Mouse (Mus musculus): ENCODE measurements around the gene Cpsf6. TPM values are rescaled to one million over a fixed set of nuclear protein-coding genes. Genes with fewer than 3 reads are reported as not detected.

The Cpsf6 gene
- 119 and 137 TPM in 2 replicates for polyA plus RNA-seq (2012; rRNA removed)
- 144 and 153 TPM in 2 replicates for polyA plus RNA-seq (2014; fragmentation: Nextera tagmentation; extraction: Ambion mirVana)

DNA sequence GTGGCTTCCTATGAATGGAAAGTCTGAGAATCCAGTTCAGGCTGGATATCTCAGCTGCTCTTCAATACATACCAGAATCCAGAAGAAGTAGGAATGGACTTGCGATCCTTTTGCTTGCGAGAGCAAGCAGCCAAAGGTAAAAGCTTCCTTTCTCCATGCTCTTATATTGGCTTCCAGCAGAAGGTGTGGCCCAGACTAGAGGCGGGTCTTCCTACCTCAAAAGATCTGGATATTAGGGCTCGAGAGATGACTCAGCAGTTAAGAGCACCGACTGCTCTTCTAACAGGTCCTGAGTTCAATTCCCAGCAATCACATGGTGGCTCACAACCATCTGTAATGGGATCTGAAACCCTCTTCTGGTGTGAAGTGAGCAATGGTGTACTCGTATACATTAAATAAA lies at the start of gene Cpsf6:
TSS of gene Cpsf6 (minus strand) at position 108 of the 400 bp plus-strand sequence.
- WGBS = 82% methylated on average over 6 of the region's 6 CpGs
- Histone ChIP-seq H3K4me3 (replicated peaks; ENCODE audit: low read length) (no peak within 1 kb of the TSS), H3K27ac (replicated peaks; ENCODE audit: low read depth, low read length) (no peak within 1 kb of the TSS), H3K36me3 (ENCODE audit: control insufficient read depth, insufficient read depth, low read length) (no peaks in the 10 kb centered on the region), H3K4me1 (ENCODE audit: control insufficient read depth, insufficient read depth, low read length) (peaks cover 4% of the 10 kb centered on the region; the same call in 1 of the 2 replicates), H3K9me3 (ENCODE audit: control insufficient read depth, low read length) (no peaks in the 10 kb centered on the region), H3K4me2 (replicated peaks; ENCODE audit: low read depth, low read length, severe bottlenecking) (no peak within 1 kb of the TSS), H3K9ac (ENCODE audit: low read depth, low read length, severe bottlenecking) (no peak within 1 kb of the TSS), H3K27me3 (ENCODE audit: control insufficient read depth, insufficient read depth, low read length) (no peaks in the 10 kb centered on the region)
- no peak for ATAC-seq (ENCODE audit: low FRiP score, low read depth)
- TF ChIP-seq POLR2A (IDR thresholded peaks at IDR 0.05; ENCODE audit: borderline replicate concordance, extremely low read depth, insufficient read depth, insufficient read length) = no peak
- no peak for DNase-seq (ENCODE audit: low spot score)

DNA sequence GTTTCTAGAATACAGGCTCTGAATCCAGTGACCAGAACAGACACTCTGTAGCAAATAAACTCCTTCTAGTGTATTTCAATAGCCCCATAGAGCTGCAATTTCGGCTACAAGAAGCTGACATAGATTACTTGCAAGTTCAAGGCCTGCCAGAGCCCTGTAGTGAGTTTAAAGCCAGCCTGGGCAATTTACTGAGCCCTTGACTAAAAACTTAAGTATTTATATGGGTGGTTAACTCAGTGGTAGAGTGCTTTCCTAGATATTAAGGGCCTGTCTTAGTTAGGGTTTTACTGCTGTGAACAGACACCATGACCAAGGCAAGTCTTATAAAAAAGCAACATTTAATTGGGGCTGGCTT lies 46.8 kb upstream of the Cpsf6 start:
- 86% methylated on average over 1 of the region's 1 CpGs for WGBS

DNA sequence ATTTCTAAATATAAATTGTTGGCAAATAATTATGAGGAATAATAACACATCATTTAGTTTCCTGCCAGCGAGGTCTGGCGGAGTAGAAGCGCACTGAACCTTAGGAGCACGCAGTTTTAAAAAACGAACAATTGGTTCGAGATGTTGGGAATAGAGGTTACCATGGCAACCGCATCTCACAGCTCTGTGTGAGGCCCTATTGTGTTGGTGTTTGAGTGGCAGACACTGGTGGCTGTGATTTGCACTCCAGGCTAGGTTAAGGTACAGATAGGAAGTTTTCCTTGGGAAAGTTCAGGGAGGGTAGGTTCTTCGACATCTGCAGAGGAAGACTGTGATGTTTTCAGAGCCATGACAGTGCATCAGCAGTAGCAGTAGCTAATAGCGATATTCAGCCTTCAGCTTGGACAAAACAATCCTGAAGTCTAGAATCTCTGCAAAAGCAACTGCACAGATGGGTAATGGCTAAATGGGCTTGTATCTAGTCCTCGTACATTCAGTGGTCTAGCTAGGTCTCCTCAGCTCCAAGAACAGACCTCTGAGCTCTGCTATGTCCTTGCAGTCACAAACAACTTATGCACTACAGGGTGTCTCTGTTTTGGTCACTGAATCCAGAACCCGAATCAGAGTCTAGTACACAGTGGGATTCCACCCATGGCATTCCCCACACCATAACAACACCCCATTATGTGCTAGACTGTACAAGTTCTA lies 46.2 kb upstream of the Cpsf6 start:
- H3K4me1 ChIP-seq (ENCODE audit: control insufficient read depth, insufficient read depth, low read length) = no peaks in the 10 kb centered on the region
- H3K9ac ChIP-seq (ENCODE audit: low read depth, low read length, severe bottlenecking) = no peak overlapping the region
- 57% methylated on average over 11 of the region's 11 CpGs for WGBS
- no peak for TF ChIP-seq POLR2A (IDR thresholded peaks at IDR 0.05; ENCODE audit: borderline replicate concordance, extremely low read depth, insufficient read depth, insufficient read length)
- H3K27ac ChIP-seq (replicated peaks; ENCODE audit: low read depth, low read length) = no peak overlapping the region
- no peak overlapping the region for H3K4me3 ChIP-seq (replicated peaks; ENCODE audit: low read length)
- H3K27me3 ChIP-seq (ENCODE audit: control insufficient read depth, insufficient read depth, low read length) = no peaks in the 10 kb centered on the region
- H3K9me3 ChIP-seq (ENCODE audit: control insufficient read depth, low read length) = no peaks in the 10 kb centered on the region
- ATAC-seq (ENCODE audit: low FRiP score, low read depth) = no peak
- H3K4me2 ChIP-seq (replicated peaks; ENCODE audit: low read depth, low read length, severe bottlenecking) = no peak overlapping the region
- no peaks in the 10 kb centered on the region for H3K36me3 ChIP-seq (ENCODE audit: control insufficient read depth, insufficient read depth, low read length)
- no peak for DNase-seq (ENCODE audit: low spot score)

More for the DNA sequence above, 46.8 kb upstream of the Cpsf6 start:
- H3K36me3 ChIP-seq (ENCODE audit: control insufficient read depth, insufficient read depth, low read length) = no peaks in the 10 kb centered on the region
- H3K4me2 ChIP-seq (replicated peaks; ENCODE audit: low read depth, low read length, severe bottlenecking) = no peak overlapping the region
- no peak overlapping the region for H3K4me3 ChIP-seq (replicated peaks; ENCODE audit: low read length)
- H3K9me3 ChIP-seq (ENCODE audit: control insufficient read depth, low read length) = no peaks in the 10 kb centered on the region
- H3K27ac ChIP-seq (replicated peaks; ENCODE audit: low read depth, low read length) = no peak overlapping the region
- no peak for ATAC-seq (ENCODE audit: low FRiP score, low read depth)
- no peak for DNase-seq (ENCODE audit: low spot score)
- TF ChIP-seq POLR2A (IDR thresholded peaks at IDR 0.05; ENCODE audit: borderline replicate concordance, extremely low read depth, insufficient read depth, insufficient read length) = no peak
- no peaks in the 10 kb centered on the region for H3K27me3 ChIP-seq (ENCODE audit: control insufficient read depth, insufficient read depth, low read length)
- H3K9ac ChIP-seq (ENCODE audit: low read depth, low read length, severe bottlenecking) = no peak overlapping the region
- no peaks in the 10 kb centered on the region for H3K4me1 ChIP-seq (ENCODE audit: control insufficient read depth, insufficient read depth, low read length)

DNA sequence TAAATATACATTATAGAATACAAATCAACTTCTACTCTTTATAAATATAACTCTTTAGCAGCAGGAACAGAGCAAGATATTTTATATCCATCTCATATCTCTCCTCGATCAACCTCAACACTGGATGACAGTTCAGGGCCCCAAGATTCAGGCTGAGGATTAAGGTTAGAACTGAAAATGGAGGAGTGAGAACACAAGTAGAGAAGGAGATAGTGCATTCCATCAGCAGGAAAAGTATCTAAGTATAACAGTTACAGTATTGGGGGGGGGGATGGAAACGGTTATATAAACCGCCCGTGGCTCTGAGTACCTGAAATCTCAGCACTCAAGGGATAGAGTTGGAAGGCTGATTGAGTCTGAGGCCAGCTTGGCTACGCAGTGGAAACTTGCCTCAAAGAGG lies 45.2 kb upstream of the Cpsf6 start:
- WGBS = 91% methylated on average over 5 of the region's 5 CpGs
- TF ChIP-seq POLR2A (IDR thresholded peaks at IDR 0.05; ENCODE audit: borderline replicate concordance, extremely low read depth, insufficient read depth, insufficient read length) = no peak
- H3K27me3 ChIP-seq (ENCODE audit: control insufficient read depth, insufficient read depth, low read length) = no peaks in the 10 kb centered on the region
- no peaks in the 10 kb centered on the region for H3K36me3 ChIP-seq (ENCODE audit: control insufficient read depth, insufficient read depth, low read length)
- no peak for DNase-seq (ENCODE audit: low spot score)
- H3K9ac ChIP-seq (ENCODE audit: low read depth, low read length, severe bottlenecking) = no peak overlapping the region
- H3K27ac ChIP-seq (replicated peaks; ENCODE audit: low read depth, low read length) = no peak overlapping the region
- no peaks in the 10 kb centered on the region for H3K9me3 ChIP-seq (ENCODE audit: control insufficient read depth, low read length)
- ATAC-seq (ENCODE audit: low FRiP score, low read depth) = no peak
- H3K4me2 ChIP-seq (replicated peaks; ENCODE audit: low read depth, low read length, severe bottlenecking) = no peak overlapping the region
- H3K4me3 ChIP-seq (replicated peaks; ENCODE audit: low read length) = no peak overlapping the region
- H3K4me1 ChIP-seq (ENCODE audit: control insufficient read depth, insufficient read depth, low read length) = no peaks in the 10 kb centered on the region

DNA sequence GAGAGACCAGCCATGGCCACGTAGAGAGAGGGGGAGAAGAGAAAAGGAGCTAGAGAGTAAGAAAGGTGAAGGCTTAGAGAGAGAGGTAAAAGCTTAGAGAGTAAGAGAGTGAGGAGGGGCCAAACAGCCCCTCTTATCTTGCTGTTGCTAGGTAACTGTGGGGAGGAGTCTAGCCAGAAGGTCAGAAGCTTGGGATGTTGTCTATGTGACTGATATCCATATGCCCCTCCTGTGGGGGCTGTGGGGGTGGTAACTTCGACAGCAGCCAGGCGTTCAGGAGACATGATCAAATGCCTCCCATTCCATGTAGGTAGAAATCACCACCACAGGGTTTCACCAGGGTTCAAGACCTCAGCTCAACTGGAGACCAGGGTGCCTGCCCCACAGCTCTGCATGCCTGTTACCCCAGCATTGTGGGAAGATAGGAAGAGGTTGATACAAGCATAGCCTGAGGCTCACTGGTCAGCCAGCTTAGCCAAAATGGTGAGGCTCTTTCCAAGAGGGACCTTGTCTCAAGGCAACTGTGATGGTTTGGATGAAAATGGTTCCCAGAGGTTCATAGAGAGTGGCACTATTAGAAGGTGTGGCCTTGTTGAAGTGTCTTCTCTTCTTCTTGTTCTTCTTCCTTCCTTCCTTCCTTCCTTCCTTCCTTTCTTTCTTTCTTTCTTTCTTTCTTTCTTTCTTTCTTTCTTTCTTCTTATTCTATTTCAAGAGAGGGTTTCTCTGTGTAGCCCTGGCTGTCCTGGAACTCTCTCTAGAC lies 44.5 kb upstream of the Cpsf6 start:
- DNase-seq (ENCODE audit: low spot score) (no peak), ATAC-seq (ENCODE audit: low FRiP score, low read depth) (no peak)
- Histone ChIP-seq H3K4me1 (ENCODE audit: control insufficient read depth, insufficient read depth, low read length) (no peaks in the 10 kb centered on the region), H3K9ac (ENCODE audit: low read depth, low read length, severe bottlenecking) (no peak overlapping the region), H3K4me2 (replicated peaks; ENCODE audit: low read depth, low read length, severe bottlenecking) (no peak overlapping the region), H3K36me3 (ENCODE audit: control insufficient read depth, insufficient read depth, low read length) (no peaks in the 10 kb centered on the region), H3K9me3 (ENCODE audit: control insufficient read depth, low read length) (no peaks in the 10 kb centered on the region), H3K27ac (replicated peaks; ENCODE audit: low read depth, low read length) (no peak overlapping the region), H3K27me3 (ENCODE audit: control insufficient read depth, insufficient read depth, low read length) (no peaks in the 10 kb centered on the region), H3K4me3 (replicated peaks; ENCODE audit: low read length) (no peak overlapping the region)
- WGBS = 64% methylated on average over 3 of the region's 3 CpGs
- no peak for TF ChIP-seq POLR2A (IDR thresholded peaks at IDR 0.05; ENCODE audit: borderline replicate concordance, extremely low read depth, insufficient read depth, insufficient read length)
